Mouse (Mus musculus) spleen, adult 2 months (tissue): ENCODE measurements around the gene Cblc. TPM values are rescaled to one million over a fixed set of nuclear protein-coding genes. Genes with fewer than 3 reads are reported as not detected.
A peak's percentile ranks its signal among the peaks of the same experiment; 100 is the strongest.

Experiments
- DNase-seq, 2 experiments: peaks; one replicate each; pipeline versions ENCODE4 v3.0.0 to v3.0.0-alpha.2; 2012 to 2021; ENCODE audit warnings: low spot score in 2 of 2, low read depth in 1 of 2
- H3K27ac ChIP-seq: fragments of 200-500 bp; 2 replicates; pipeline ENCODE4 v1.5.1; 2012; ENCODE audit warnings: low read length, inconsistent platforms; ENCODE audit not compliant: insufficient read depth
- H3K27me3 ChIP-seq: fragments of 200-500 bp; 2 replicates; pipeline ENCODE4 v1.6.1; 2012; ENCODE audit warnings: mild to moderate bottlenecking, moderate library complexity, low read length, inconsistent platforms; ENCODE audit not compliant: control insufficient read depth, insufficient read depth
- H3K36me3 ChIP-seq: fragments of 200-500 bp; 2 replicates; pipeline ENCODE4 v1.6.1; 2012; ENCODE audit warnings: mild to moderate bottlenecking, low read length, inconsistent platforms; ENCODE audit not compliant: control insufficient read depth, insufficient read depth
- H3K4me1 ChIP-seq: fragments of 200-500 bp; 2 replicates; pipeline ENCODE4 v1.6.1; 2011; ENCODE audit warnings: inconsistent platforms; ENCODE audit not compliant: control insufficient read depth, insufficient read depth, insufficient read length
- H3K4me3 ChIP-seq: fragments of 200-500 bp; 2 replicates; pipeline ENCODE4 v1.5.1; 2011; ENCODE audit warnings: mild to moderate bottlenecking, inconsistent platforms; ENCODE audit not compliant: insufficient read depth, insufficient read length; ENCODE audit errors: extremely low read depth
- CTCF ChIP-seq: fragments of 200-500 bp; IDR thresholded peaks from 2 replicates; pipeline ENCODE4 v1.5.1; 2011; ENCODE audit warnings: mild to moderate bottlenecking, inconsistent platforms; ENCODE audit not compliant: insufficient read depth, insufficient read length, insufficient replicate concordance; ENCODE audit errors: extremely low read depth
- POLR2A ChIP-seq: fragments of 200-500 bp; IDR thresholded peaks from 2 replicates; pipeline ENCODE4 v1.6.1; 2011; ENCODE audit warnings: low read depth, low read length, inconsistent platforms
- WGBS: fragments of 180-500 bp; shearing (Covaris S2); methylation state at CpG from one replicate; pipeline ENCODE4 v1.1.7; 2018; 5-methylcytosine and 5-hydroxymethylcytosine counted together
- polyA plus RNA-seq: library from polyadenylated mRNA; depleted of rRNA; stranded (reverse); fragments of >200 nt; gene quantifications from 2 replicates; pipeline ENCODE4 v1.2.3, GENCODE M21; 2012

Cblc gene
- polyA plus RNA-seq, 1 experiment, result 1.4 TPM

GRCm38 (mm10) chr7:19813161-19813560 is 16.6 kb upstream of the Cblc start:
- H3K4me1 ChIP-seq, result peaks cover 30% of the 10 kb centered on the region
- TF ChIP-seq POLR2A (no peak), CTCF (no peak)
- WGBS, result 83% methylated on average over 4 of the region's 4 CpGs
- peaks cover 30% of the 10 kb centered on the region for H3K36me3 ChIP-seq
- no peak for DNase-seq
- H3K27ac ChIP-seq, result no peak overlapping the region
- no peaks in the 10 kb centered on the region for H3K27me3 ChIP-seq
- H3K4me3 ChIP-seq, result no peak overlapping the region

DNA sequence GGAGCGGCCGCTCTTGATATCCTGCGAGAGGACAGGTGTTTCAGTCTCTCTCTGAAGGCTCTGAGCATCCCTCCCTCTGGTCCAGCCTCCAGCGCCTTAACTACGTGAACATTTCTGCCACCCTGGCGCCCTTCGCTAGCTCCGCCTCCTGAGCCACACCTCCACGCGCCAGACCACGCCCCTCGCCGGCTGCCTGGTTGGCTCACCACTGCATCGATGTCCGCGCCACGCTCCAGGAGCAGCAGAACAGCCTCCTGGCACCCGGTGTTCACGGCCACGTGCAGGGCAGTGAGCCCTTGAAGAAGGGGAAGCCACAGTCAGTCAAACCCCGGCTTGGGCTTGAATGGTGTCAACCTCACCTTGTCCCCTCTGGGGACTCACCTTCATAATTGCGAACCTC is 14.5 kb upstream of the Cblc start:
- peak in 1 of 2 experiments; percentile 60 for DNase-seq
- 71% methylated on average over 22 of the region's 22 CpGs for WGBS
- Histone ChIP-seq H3K4me3 (no peak overlapping the region), H3K4me1 (peaks cover 26% of the 10 kb centered on the region), H3K27ac (no peak overlapping the region), H3K27me3 (no peaks in the 10 kb centered on the region), H3K36me3 (peaks cover 30% of the 10 kb centered on the region)
- TF ChIP-seq POLR2A, result no peak
- TF ChIP-seq CTCF, result no peak

DNA sequence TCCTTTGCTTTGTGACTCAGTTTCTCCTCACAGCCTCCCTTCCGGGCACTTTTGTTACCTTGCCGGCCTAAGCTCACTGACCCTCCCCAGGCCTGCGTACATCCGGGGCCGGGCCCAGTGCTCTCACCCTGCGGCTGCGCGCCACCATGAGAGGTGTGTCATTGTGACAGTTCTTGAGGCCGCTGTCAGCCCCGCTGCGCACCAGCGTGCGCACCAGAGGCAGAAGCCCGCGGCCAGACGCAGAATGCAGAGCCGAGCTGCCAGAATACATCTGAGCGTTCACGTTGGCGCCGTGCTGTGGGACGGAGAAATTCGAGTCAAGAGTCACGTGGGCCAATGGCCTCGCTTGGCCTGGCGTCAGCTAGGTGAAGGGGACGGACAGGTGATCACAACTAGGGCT is 12.8 kb upstream of the Cblc start:
- Histone ChIP-seq H3K27me3 (no peaks in the 10 kb centered on the region), H3K4me3 (no peak overlapping the region), H3K36me3 (peaks cover 30% of the 10 kb centered on the region)

GRCm38 (mm10) chr7:19806356-19806969 is 9.9 kb upstream of the Cblc start:
- Histone ChIP-seq H3K36me3 (peaks cover 28% of the 10 kb centered on the region), H3K27ac (peak overlapping the region; percentile 61), H3K4me1 (peaks cover 19% of the 10 kb centered on the region; the same call in 1 of the 2 replicates), H3K4me3 (no peak overlapping the region), H3K27me3 (no peaks in the 10 kb centered on the region)
- no peak for DNase-seq
- WGBS, result 67% methylated on average over 8 of the region's 8 CpGs
- no peak for TF ChIP-seq CTCF

More for the DNA sequence above, 12.8 kb upstream of the Cblc start:
- WGBS, result 89% methylated on average over 27 of the region's 27 CpGs
- H3K27ac ChIP-seq, result no peak overlapping the region
- TF ChIP-seq CTCF, result no peak
- TF ChIP-seq POLR2A, result no peak
- H3K4me1 ChIP-seq, result peaks cover 21% of the 10 kb centered on the region; the same call in 1 of the 2 replicates
- no peak for DNase-seq

DNA sequence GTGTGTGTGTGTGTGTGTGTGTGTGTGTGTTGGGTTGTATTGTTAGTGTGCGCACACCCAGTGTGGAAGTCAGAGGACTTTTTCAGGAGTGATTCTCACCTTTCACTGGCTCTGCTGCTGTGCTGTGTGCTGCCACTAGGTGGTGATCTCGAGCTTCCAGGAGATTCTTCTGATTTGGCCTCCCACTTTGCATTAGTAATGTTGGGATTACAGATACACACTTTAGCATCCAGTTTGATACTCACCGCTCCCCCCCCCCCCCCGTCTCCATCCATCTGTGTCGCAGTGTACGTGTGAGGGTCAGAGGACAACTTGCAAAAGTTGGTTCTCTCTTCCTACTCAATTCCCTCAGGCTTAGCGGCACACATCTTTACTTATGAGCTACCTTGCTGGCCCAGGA is 6.4 kb upstream of the Cblc start:
- WGBS, result 18% methylated on average over 7 of the region's 7 CpGs
- TF ChIP-seq CTCF, result peak; percentile 94; the same call in 1 of the 2 replicates
- no peak for TF ChIP-seq POLR2A
- H3K27ac ChIP-seq, result no peak overlapping the region
- no peaks in the 10 kb centered on the region for H3K36me3 ChIP-seq
- H3K4me3 ChIP-seq, result no peak overlapping the region
- H3K4me1 ChIP-seq, result peaks cover 19% of the 10 kb centered on the region; the same call in 1 of the 2 replicates
- DNase-seq, result peak in 1 of 2 experiments; percentile 78
- no peaks in the 10 kb centered on the region for H3K27me3 ChIP-seq

DNA sequence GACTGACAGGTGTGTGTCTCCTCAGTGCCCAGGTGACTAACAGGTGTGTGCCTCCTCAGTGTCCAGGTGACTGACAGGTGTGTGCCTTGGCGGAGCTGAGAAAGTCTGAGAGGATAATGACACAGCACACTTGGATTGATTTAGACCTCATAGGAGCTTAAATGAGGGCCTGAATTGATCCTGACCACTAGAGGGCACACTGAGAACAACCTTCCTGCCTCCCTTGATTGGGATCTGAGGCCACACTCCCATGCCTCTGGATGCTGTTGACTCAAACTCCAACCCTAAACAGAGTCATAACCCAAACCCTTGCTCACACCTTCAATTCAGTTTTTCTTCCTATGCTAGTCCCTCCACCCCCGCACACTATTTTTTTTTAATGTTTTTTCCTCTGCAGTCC is 4.2 kb upstream of the Cblc start:
- no peak overlapping the region for H3K27ac ChIP-seq
- H3K27me3 ChIP-seq, result 0 out of 2 replicates have a peak, but pooled peaks cover 2% of the 10 kb centered on the region
- H3K4me3 ChIP-seq, result no peak overlapping the region
- H3K36me3 ChIP-seq, result no peaks in the 10 kb centered on the region
- DNase-seq, result no peak
- 49% methylated on average over 2 of the region's 2 CpGs for WGBS
- H3K4me1 ChIP-seq, result peaks cover 20% of the 10 kb centered on the region
- TF ChIP-seq CTCF (peak; percentile 58; the same call in 1 of the 2 replicates), POLR2A (no peak)

GRCm38 (mm10) chr7:19796254-19796653 is 355 bp downstream of the Cblc start:
- H3K4me3 ChIP-seq, result no peak overlapping the region
- 0 out of 2 replicates have a peak, but pooled peaks cover 2% of the 10 kb centered on the region for H3K27me3 ChIP-seq
- no peaks in the 10 kb centered on the region for H3K36me3 ChIP-seq
- no peak for DNase-seq
- TF ChIP-seq CTCF (no peak), POLR2A (no peak)
- H3K4me1 ChIP-seq, result peaks cover 10% of the 10 kb centered on the region
- H3K27ac ChIP-seq, result no peak overlapping the region
- WGBS, result 61% methylated on average over 18 of the region's 18 CpGs
